Mouse (Mus musculus): ENCODE measurements around the gene Sumo2. TPM values are rescaled to one million over a fixed set of nuclear protein-coding genes. Genes with fewer than 3 reads are reported as not detected.
A peak's percentile ranks its signal among the peaks of the same experiment; 100 is the strongest.

Sumo2 gene
- polyA plus RNA-seq, 2 experiments: 543 to 942 TPM

GRCm38 (mm10) chr11:115516942-115517341 is 19.1 kb downstream of the Sumo2 start:
- H3K4me2 ChIP-seq (replicated peaks; ENCODE audit: low read depth, low read length, severe bottlenecking): no peak overlapping the region
- H3K36me3 ChIP-seq (ENCODE audit: control insufficient read depth, insufficient read depth, low read length): peaks cover 2% of the 10 kb centered on the region; the same call in 1 of the 2 replicates
- no peak overlapping the region for H3K27ac ChIP-seq (replicated peaks; ENCODE audit: low read depth, low read length)
- 69% methylated on average over 5 of the region's 5 CpGs for WGBS
- no peak overlapping the region for H3K9ac ChIP-seq (ENCODE audit: low read depth, low read length, severe bottlenecking)
- TF ChIP-seq POLR2A (IDR thresholded peaks at IDR 0.05; ENCODE audit: borderline replicate concordance, extremely low read depth, insufficient read depth, insufficient read length): no peak
- no peak for ATAC-seq (ENCODE audit: low FRiP score, low read depth)
- no peak overlapping the region for H3K4me3 ChIP-seq (replicated peaks; ENCODE audit: low read length)
- no peaks in the 10 kb centered on the region for H3K27me3 ChIP-seq (ENCODE audit: control insufficient read depth, insufficient read depth, low read length)
- no peak for DNase-seq (ENCODE audit: low spot score)
- peaks cover 11% of the 10 kb centered on the region for H3K4me1 ChIP-seq (ENCODE audit: control insufficient read depth, insufficient read depth, low read length)
- H3K9me3 ChIP-seq (ENCODE audit: control insufficient read depth, low read length): no peaks in the 10 kb centered on the region

GRCm38 (mm10) chr11:115515021-115515420 is 21.1 kb downstream of the Sumo2 start:
- Histone ChIP-seq H3K4me2 (replicated peaks; ENCODE audit: low read depth, low read length, severe bottlenecking) (0 out of 2 replicates have a peak overlapping the region, but pooled peaks have one; percentile 0), H3K27ac (replicated peaks; ENCODE audit: low read depth, low read length) (no peak overlapping the region), H3K36me3 (ENCODE audit: control insufficient read depth, insufficient read depth, low read length) (no peaks in the 10 kb centered on the region; the same call in 1 of the 2 replicates), H3K9me3 (ENCODE audit: control insufficient read depth, low read length) (no peaks in the 10 kb centered on the region), H3K4me1 (ENCODE audit: control insufficient read depth, insufficient read depth, low read length) (peaks cover 31% of the 10 kb centered on the region), H3K27me3 (ENCODE audit: control insufficient read depth, insufficient read depth, low read length) (no peaks in the 10 kb centered on the region), H3K4me3 (replicated peaks; ENCODE audit: low read length) (no peak overlapping the region), H3K9ac (ENCODE audit: low read depth, low read length, severe bottlenecking) (no peak overlapping the region)
- WGBS: 74% methylated on average over 6 of the region's 6 CpGs
- no peak for TF ChIP-seq POLR2A (IDR thresholded peaks at IDR 0.05; ENCODE audit: borderline replicate concordance, extremely low read depth, insufficient read depth, insufficient read length)
- ATAC-seq (ENCODE audit: low FRiP score, low read depth) (no peak), DNase-seq (ENCODE audit: low spot score) (no peak)

GRCm38 (mm10) chr11:115514238-115514663 is 21.8 kb downstream of the Sumo2 start, which contains the start of gene Jpt1:
TSS of gene Jpt1 (minus strand) at chr11:115514387.
- H3K9ac ChIP-seq (ENCODE audit: low read depth, low read length, severe bottlenecking): peak within 1 kb of the TSS; percentile 88
- H3K36me3 ChIP-seq (ENCODE audit: control insufficient read depth, insufficient read depth, low read length): no peaks in the 10 kb centered on the region
- H3K9me3 ChIP-seq (ENCODE audit: control insufficient read depth, low read length): no peaks in the 10 kb centered on the region
- peak; percentile 98 for ATAC-seq (ENCODE audit: low FRiP score, low read depth)
- peak within 1 kb of the TSS; percentile 81 for H3K4me2 ChIP-seq (replicated peaks; ENCODE audit: low read depth, low read length, severe bottlenecking)
- WGBS: under 1% methylated on average over 24 of the region's 24 CpGs
- H3K27ac ChIP-seq (replicated peaks; ENCODE audit: low read depth, low read length): peak within 1 kb of the TSS; percentile 79
- DNase-seq (ENCODE audit: low spot score): peak; percentile 98
- peak within 1 kb of the TSS; percentile 91 for H3K4me3 ChIP-seq (replicated peaks; ENCODE audit: low read length)
- H3K27me3 ChIP-seq (ENCODE audit: control insufficient read depth, insufficient read depth, low read length): no peaks in the 10 kb centered on the region
- TF ChIP-seq POLR2A (IDR thresholded peaks at IDR 0.05; ENCODE audit: borderline replicate concordance, extremely low read depth, insufficient read depth, insufficient read length): peak; percentile 99; the same call in 1 of the 2 replicates
- peaks cover 32% of the 10 kb centered on the region for H3K4me1 ChIP-seq (ENCODE audit: control insufficient read depth, insufficient read depth, low read length)

GRCm38 (mm10) chr11:115513271-115514237 is 22.5 kb downstream of the Sumo2 start:
- H3K27ac ChIP-seq (replicated peaks; ENCODE audit: low read depth, low read length): peak overlapping the region; percentile 79
- TF ChIP-seq POLR2A (IDR thresholded peaks at IDR 0.05; ENCODE audit: borderline replicate concordance, extremely low read depth, insufficient read depth, insufficient read length): no peak
- under 1% methylated on average over 50 of the region's 57 CpGs for WGBS
- H3K4me2 ChIP-seq (replicated peaks; ENCODE audit: low read depth, low read length, severe bottlenecking): peak overlapping the region; percentile 81
- ATAC-seq (ENCODE audit: low FRiP score, low read depth) (peak; percentile 21), DNase-seq (ENCODE audit: low spot score) (peak; percentile 26)
- no peaks in the 10 kb centered on the region for H3K9me3 ChIP-seq (ENCODE audit: control insufficient read depth, low read length)
- no peaks in the 10 kb centered on the region for H3K36me3 ChIP-seq (ENCODE audit: control insufficient read depth, insufficient read depth, low read length)
- H3K4me1 ChIP-seq (ENCODE audit: control insufficient read depth, insufficient read depth, low read length): peaks cover 32% of the 10 kb centered on the region
- no peaks in the 10 kb centered on the region for H3K27me3 ChIP-seq (ENCODE audit: control insufficient read depth, insufficient read depth, low read length)
- peak overlapping the region; percentile 88 for H3K9ac ChIP-seq (ENCODE audit: low read depth, low read length, severe bottlenecking)
- H3K4me3 ChIP-seq (replicated peaks; ENCODE audit: low read length): peak overlapping the region; percentile 91

GRCm38 (mm10) chr11:115512407-115513183 is 23.5 kb downstream of the Sumo2 start:
- peaks cover 32% of the 10 kb centered on the region for H3K4me1 ChIP-seq (ENCODE audit: control insufficient read depth, insufficient read depth, low read length)
- TF ChIP-seq POLR2A (IDR thresholded peaks at IDR 0.05; ENCODE audit: borderline replicate concordance, extremely low read depth, insufficient read depth, insufficient read length): no peak

More at GRCm38 (mm10) chr11:115512407-115513183, 23.5 kb downstream of the Sumo2 start:
- WGBS: 21% methylated on average over 8 of the region's 8 CpGs
- Histone ChIP-seq H3K36me3 (ENCODE audit: control insufficient read depth, insufficient read depth, low read length) (no peaks in the 10 kb centered on the region), H3K4me3 (replicated peaks; ENCODE audit: low read length) (peak overlapping the region; percentile 91), H3K4me2 (replicated peaks; ENCODE audit: low read depth, low read length, severe bottlenecking) (peak overlapping the region; percentile 81), H3K27ac (replicated peaks; ENCODE audit: low read depth, low read length) (no peak overlapping the region), H3K27me3 (ENCODE audit: control insufficient read depth, insufficient read depth, low read length) (no peaks in the 10 kb centered on the region), H3K9me3 (ENCODE audit: control insufficient read depth, low read length) (no peaks in the 10 kb centered on the region), H3K9ac (ENCODE audit: low read depth, low read length, severe bottlenecking) (peak overlapping the region; percentile 88)
- ATAC-seq (ENCODE audit: low FRiP score, low read depth) (no peak), DNase-seq (ENCODE audit: low spot score) (no peak)
